Mouse (Mus musculus) c-Kit-negative CD71-positive TER-119-positive erythroid progenitor cells, embryonic 14.5 days (primary cell): ENCODE results near the gene U2af1.
"Not testable (repeated sequence)": the region's sequence is repeated elsewhere in the genome, so short reads cannot be mapped to it uniquely, and the experiment has no call there.

ENCODE experiments used
- DNase-seq: peaks from one replicate; pipeline ENCODE4 v3.0.0-alpha.2; 2013; ENCODE audit warnings: low read depth, low spot score

The U2af1 gene

DNA sequence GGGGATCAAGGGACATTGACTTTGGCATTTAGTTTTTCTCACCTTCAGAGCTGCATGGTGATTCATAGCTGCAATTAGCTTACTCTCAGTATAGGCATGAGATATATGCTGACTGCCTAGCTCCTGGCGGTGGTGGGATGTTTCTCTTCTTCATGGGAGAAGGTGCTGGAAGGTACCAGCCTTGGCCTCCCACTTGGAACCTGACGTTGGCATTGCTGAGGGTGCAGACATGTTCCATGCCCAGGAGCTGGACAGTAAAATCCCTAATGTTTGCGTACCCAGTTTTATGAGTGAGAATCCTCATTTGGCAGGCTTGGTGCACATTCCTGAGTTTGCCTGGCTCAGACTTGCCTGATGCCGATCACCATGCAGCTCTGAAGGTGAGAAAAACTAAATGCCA, 35.6 kb downstream of the U2af1 start:
- DNase-seq = no peak

DNA sequence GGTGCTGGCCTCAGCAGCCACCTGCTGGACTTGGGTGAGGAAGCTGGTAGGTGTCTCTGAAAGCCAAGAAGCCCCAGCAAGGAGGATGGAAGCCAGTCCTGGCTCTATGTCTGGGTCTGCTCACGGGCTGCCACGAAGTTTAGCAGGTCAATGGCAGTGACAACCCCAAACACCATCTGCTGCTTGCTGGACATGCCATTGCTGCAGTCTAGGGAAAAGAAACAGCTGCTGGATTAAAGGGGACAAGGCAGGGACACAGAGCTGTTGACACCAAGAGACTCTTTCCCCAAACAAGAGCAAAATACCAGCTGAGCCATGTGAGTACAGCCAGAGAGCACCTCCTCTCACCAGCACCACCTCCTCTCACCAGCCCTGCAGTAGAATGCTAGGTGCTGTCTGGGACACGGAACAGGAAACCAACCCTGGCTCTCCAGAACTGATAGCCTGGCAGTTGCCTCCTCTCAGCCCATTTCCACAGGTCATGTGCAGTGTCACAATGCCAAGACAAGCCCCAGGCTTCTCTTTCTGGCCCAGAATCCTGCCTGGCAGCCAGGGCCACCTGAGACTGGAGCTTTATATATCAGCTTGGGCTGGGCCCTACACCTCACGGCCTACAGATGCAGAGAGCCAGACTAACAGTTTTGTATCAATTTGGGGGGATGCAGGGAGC, 45.5 kb downstream of the U2af1 start:
- DNase-seq = no peak

DNA sequence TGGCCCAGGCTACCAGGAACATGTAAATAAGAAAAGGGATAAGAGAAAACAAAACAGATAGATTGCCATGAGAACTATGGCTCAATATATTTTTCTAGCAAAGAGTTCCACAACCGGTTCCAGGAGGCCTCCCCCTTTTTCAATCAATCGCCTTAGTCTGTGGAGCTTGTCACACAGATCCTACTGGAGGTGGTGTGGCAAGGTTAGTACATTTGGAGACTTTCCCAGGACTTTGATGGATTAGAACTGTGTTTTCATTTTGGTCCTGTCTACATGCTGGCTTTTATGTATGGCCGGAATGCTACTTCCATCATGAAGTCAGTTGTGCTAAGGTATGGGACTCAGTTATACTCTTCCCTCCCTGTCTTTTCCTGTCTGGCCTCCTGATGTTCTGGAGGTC, 48.8 kb downstream of the U2af1 start:
- no peak for DNase-seq

DNA sequence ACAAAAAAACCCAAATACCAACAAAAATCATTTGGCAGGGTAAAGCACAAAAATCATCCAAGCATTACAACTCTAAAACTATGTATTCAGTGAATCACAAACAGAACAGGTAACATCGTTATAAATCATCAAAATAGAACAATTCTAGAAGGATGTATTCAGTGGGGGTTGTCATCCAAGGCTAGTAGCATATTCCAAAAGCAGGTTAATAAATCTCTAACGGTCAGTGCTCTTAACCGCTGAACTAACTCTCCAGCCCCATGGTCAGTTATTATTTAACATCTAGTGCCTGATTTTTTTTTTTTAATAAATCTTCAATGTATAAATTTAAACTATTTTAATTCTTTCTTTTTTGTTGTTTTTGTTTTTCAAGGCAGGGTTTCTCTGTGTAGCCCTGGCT, 49.5 kb downstream of the U2af1 start:
- DNase-seq = not testable (repeated sequence)

DNA sequence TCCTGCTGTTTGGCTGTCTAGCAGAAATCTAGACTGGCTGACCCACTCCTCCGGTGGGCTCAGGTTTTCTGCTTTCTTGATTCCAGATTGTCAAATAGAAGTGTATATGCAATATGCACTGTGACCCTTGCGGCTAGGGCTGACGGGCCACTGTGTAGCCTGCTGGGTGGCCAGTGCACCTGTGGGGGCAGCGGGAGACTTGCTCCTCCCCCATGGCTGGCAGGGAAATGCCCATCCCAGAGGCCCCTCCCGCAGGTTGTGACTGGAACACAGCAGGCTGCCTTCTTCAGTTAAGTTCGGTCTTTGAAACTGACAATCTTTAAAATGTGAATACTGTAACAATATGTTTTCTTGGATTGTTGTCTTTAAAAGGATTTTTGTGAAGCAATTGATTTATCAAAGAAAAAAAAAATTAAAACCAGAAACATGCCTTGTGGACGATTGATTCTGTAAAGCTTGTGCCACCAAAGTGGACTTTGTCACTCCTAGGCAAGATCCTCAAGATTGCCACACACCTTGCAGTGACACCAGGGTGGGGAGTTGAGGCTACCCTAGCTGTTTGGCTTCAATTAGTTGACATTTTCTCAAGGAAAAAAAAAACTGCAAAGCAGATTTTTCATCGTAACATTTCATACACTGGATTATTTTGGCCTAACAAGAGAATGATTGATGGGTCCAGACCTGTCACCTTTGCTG, 51.3 kb downstream of the U2af1 start:
- no peak for DNase-seq

DNA sequence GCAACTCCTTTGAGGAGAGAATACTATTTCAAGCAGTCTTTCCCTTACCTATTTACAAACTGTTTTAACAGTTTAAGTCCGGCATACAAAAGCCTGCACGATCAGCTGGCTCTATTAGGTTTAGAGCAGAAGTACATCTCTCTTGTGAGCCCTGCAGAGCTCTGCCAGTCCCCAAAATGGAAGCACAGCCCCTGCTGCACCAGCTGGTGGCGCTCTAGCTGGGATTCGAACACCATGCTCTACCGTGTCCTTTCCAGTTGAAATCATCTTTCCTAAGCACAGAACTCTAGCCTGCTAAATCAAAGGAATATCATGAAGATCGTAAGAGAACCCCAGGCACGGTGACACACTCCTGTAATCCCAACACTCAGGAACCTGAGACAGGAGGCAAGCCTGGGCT, 52.3 kb downstream of the U2af1 start:
- DNase-seq = no peak

DNA sequence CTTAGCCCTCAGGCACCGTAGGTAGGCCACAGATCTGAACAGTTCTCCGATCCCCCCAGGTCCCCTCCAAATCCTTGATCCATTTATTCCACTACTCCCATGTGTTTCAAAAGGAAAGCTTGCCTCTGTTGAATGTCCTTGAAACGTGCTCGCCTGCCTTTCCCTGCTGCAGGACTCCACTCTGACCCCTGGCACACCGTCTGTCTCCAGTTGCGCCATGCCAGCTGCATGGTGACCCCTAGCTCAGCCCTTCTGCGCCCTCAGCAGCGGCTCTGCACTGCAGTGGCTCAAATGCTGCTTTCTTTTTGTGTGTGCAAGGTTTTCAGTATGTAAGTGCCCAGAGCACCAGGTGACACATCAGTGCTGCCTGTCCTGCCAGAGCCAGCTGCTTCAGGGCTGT, 60.1 kb downstream of the U2af1 start:
- no peak for DNase-seq

DNA sequence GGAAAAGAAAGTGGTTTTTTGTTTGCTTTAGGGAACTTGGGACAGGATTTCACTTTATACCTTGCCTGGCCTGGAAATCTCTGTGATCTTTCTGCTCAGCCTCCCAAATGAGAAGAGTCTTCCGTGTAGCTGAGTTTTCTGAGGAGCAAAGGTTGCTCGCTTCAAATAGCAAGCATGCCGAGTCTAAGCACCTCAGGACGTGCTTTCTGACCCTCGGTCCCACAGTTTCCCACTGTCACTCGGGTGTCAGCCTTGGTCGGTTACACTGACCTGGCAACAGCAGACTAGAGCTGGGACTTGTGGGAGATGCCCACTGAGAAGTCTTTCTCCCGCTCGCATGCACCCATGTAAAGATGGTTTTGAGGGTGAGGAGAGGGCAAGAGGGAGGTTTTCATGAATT, 60.7 kb downstream of the U2af1 start:
- DNase-seq = no peak
